Mouse (Mus musculus) MEL (cell line): ENCODE measurements around the gene Gtf2h3. TPM values are rescaled to one million over a fixed set of nuclear protein-coding genes. Genes with fewer than 3 reads are reported as not detected.

Experiments used
- DNase-seq: peaks from one replicate; pipeline ENCODE4 v3.0.0; 2011; ENCODE audit warnings: low read depth, low spot score
- H3K27ac ChIP-seq: 2 replicates; pipeline ENCODE4 v1.5.1; 2012; ENCODE audit warnings: low read depth, mild to moderate bottlenecking, control low read depth, low read length, moderate library complexity; ENCODE audit not compliant: control insufficient read depth
- H3K27me3 ChIP-seq, 2 experiments: fragments of 150-350 bp in 1 of 2; sonication (generic) in 1 of 2; 2 replicates each; pipeline ENCODE4 v1.6.1; 2012; ENCODE audit warnings: low read length in 2 of 2, mild to moderate bottlenecking in 2 of 2, improper control_type of control experiment in 1 of 2, moderate library complexity in 1 of 2; ENCODE audit not compliant: insufficient read depth in 2 of 2, control insufficient read depth in 1 of 2
- H3K36me3 ChIP-seq, 2 experiments: 2 replicates each; pipeline ENCODE4 v1.6.1; 2012 to 2014; ENCODE audit warnings: low read length in 2 of 2, improper control_type of control experiment in 1 of 2, inconsistent platforms in 1 of 2, mild to moderate bottlenecking in 1 of 2; ENCODE audit not compliant: insufficient read depth in 2 of 2, control insufficient read depth in 1 of 2
- H3K4me1 ChIP-seq, 2 experiments: fragments of 150-350 bp in 1 of 2; sonication (generic) in 1 of 2; 2 replicates each; pipeline ENCODE4 v1.6.1; 2012; ENCODE audit warnings: low read length in 2 of 2, improper control_type of control experiment in 1 of 2, mild to moderate bottlenecking in 1 of 2; ENCODE audit not compliant: insufficient read depth in 2 of 2, control insufficient read depth in 1 of 2
- H3K4me3 ChIP-seq, 2 experiments: fragments of 150-350 bp in 1 of 2; sonication (generic) in 1 of 2; 2 replicates each; pipeline ENCODE4 v1.5.1; 2012; ENCODE audit warnings: low read depth in 2 of 2, low read length in 2 of 2, mild to moderate bottlenecking in 2 of 2, moderate library complexity in 2 of 2, control low read depth in 1 of 2, improper control_type of control experiment in 1 of 2; ENCODE audit not compliant: control insufficient read depth in 1 of 2, insufficient read depth in 1 of 2
- H3K79me2 ChIP-seq: 2 replicates; pipeline ENCODE4 v1.6.1; 2012; ENCODE audit warnings: mild to moderate bottlenecking, low read length, moderate library complexity; ENCODE audit not compliant: control insufficient read depth, poor library complexity, insufficient read depth
- H3K9ac ChIP-seq: 2 replicates; pipeline ENCODE4 v1.6.1; 2012; ENCODE audit warnings: low read depth, mild to moderate bottlenecking, control low read depth, low read length, moderate library complexity; ENCODE audit not compliant: control insufficient read depth, poor library complexity, severe bottlenecking
- H3K9me3 ChIP-seq: fragments of 150-350 bp; sonication (generic); replicated peaks from 2 replicates; pipeline ENCODE4 v1.6.1; 2012; ENCODE audit warnings: mild to moderate bottlenecking, low read length, improper control_type of control experiment, moderate library complexity; ENCODE audit not compliant: insufficient read depth
- BHLHE40 ChIP-seq: IDR thresholded peaks from 2 replicates; pipeline ENCODE4 v1.6.1; 2012; ENCODE audit warnings: low read depth, mild to moderate bottlenecking, inconsistent platforms, low read length, improper control_type of control experiment, borderline replicate concordance
- CTCF ChIP-seq, 3 experiments: IDR thresholded peaks in 2 of 3; conservative IDR thresholded peaks in 1 of 3; 2 replicates each; pipeline ENCODE4 v1.5.1; 2011 to 2012; ENCODE audit warnings: low read length in 3 of 3, low read depth in 2 of 3, mild to moderate bottlenecking in 2 of 3, improper control_type of control experiment in 1 of 3, inconsistent platforms in 1 of 3, mixed read lengths in 1 of 3, moderate library complexity in 1 of 3; ENCODE audit not compliant: control insufficient read depth in 1 of 3, insufficient read depth in 1 of 3, poor library complexity in 1 of 3, severe bottlenecking in 1 of 3
- E2F4 ChIP-seq: IDR thresholded peaks from 2 replicates; pipeline ENCODE4 v1.6.1; 2011; ENCODE audit warnings: low read depth, low read length, improper control_type of control experiment, borderline replicate concordance
- ELF1 ChIP-seq: IDR thresholded peaks from 2 replicates; pipeline ENCODE4 v1.6.1; 2014; ENCODE audit warnings: low read depth, mild to moderate bottlenecking, inconsistent platforms, low read length, improper control_type of control experiment, moderate library complexity
- ETS1 ChIP-seq: IDR thresholded peaks from 2 replicates; pipeline ENCODE4 v1.6.1; 2012; ENCODE audit warnings: low read depth, mild to moderate bottlenecking, inconsistent platforms, low read length, improper control_type of control experiment, moderate library complexity
- GABPA ChIP-seq: IDR thresholded peaks from 2 replicates; pipeline ENCODE4 v1.6.1; 2012; ENCODE audit warnings: low read depth, mild to moderate bottlenecking, inconsistent platforms, low read length, improper control_type of control experiment, moderate library complexity
- GATA1 ChIP-seq: IDR thresholded peaks from 2 replicates; pipeline ENCODE4 v1.6.1; 2011; ENCODE audit warnings: low read depth, low read length, improper control_type of control experiment
- JUND ChIP-seq: IDR thresholded peaks from 2 replicates; pipeline ENCODE4 v1.6.1; 2011; ENCODE audit warnings: low read depth, mild to moderate bottlenecking, improper control_type of control experiment, low read length
- KAT2A ChIP-seq: conservative IDR thresholded peaks from 2 replicates; pipeline ENCODE4 v1.6.1; 2012; ENCODE audit warnings: low read depth, low read length, improper control_type of control experiment, inconsistent platforms
- MAFK ChIP-seq: IDR thresholded peaks from 2 replicates; pipeline ENCODE4 v1.6.1; 2011; ENCODE audit warnings: low read depth, mild to moderate bottlenecking, low read length, improper control_type of control experiment, borderline replicate concordance
- MAX ChIP-seq: IDR thresholded peaks from 2 replicates; pipeline ENCODE4 v1.6.1; 2011; ENCODE audit warnings: low read length, improper control_type of control experiment
- MAZ ChIP-seq: IDR thresholded peaks from 2 replicates; pipeline ENCODE4 v1.6.1; 2012; ENCODE audit warnings: low read depth, mild to moderate bottlenecking, inconsistent platforms, low read length, improper control_type of control experiment
- MXI1 ChIP-seq: IDR thresholded peaks from 2 replicates; pipeline ENCODE4 v1.6.1; 2011; ENCODE audit warnings: mild to moderate bottlenecking, low read depth, low read length, improper control_type of control experiment
- MYC ChIP-seq: IDR thresholded peaks from 2 replicates; pipeline ENCODE4 v1.6.1; 2011; ENCODE audit warnings: low read depth, mild to moderate bottlenecking, low read length, improper control_type of control experiment, moderate library complexity
- NELFE ChIP-seq: IDR thresholded peaks from 2 replicates; pipeline ENCODE4 v1.6.1; 2011; ENCODE audit warnings: low read depth, low read length, improper control_type of control experiment
- NRF1 ChIP-seq: IDR thresholded peaks from 2 replicates; pipeline ENCODE4 v1.6.1; 2014; ENCODE audit warnings: low read depth, mild to moderate bottlenecking, inconsistent platforms, low read length, improper control_type of control experiment, moderate library complexity; ENCODE audit not compliant: poor library complexity, insufficient read depth, severe bottlenecking
- POLR2A ChIP-seq, 2 experiments: IDR thresholded peaks; 2 replicates each; pipeline ENCODE4 v1.6.1; 2011 to 2012; ENCODE audit warnings: low read length in 2 of 2, mild to moderate bottlenecking in 2 of 2, control low read depth in 1 of 2, improper control_type of control experiment in 1 of 2, low read depth in 1 of 2, moderate library complexity in 1 of 2; ENCODE audit not compliant: control insufficient read depth in 1 of 2, insufficient read depth in 1 of 2, poor library complexity in 1 of 2
- POLR2AphosphoS2 ChIP-seq: IDR thresholded peaks from 2 replicates; pipeline ENCODE4 v1.6.1; 2011; ENCODE audit warnings: low read length, improper control_type of control experiment
- POLR2AphosphoS5 ChIP-seq: IDR thresholded peaks from 2 replicates; pipeline ENCODE4 v1.6.1; 2012; ENCODE audit warnings: low read depth, borderline replicate concordance, mild to moderate bottlenecking, inconsistent platforms, low read length, moderate library complexity, mixed read lengths
- RAD21 ChIP-seq: IDR thresholded peaks from 2 replicates; pipeline ENCODE4 v1.6.1; 2011; ENCODE audit warnings: mild to moderate bottlenecking, low read depth, low read length, improper control_type of control experiment
- RCOR1 ChIP-seq: IDR thresholded peaks from 2 replicates; pipeline ENCODE4 v1.6.1; 2012; ENCODE audit warnings: low read depth, mild to moderate bottlenecking, inconsistent platforms, low read length, improper control_type of control experiment
- SIN3A ChIP-seq: IDR thresholded peaks from 2 replicates; pipeline ENCODE4 v1.6.1; 2012; ENCODE audit warnings: low read length, improper control_type of control experiment, inconsistent platforms
- SMC3 ChIP-seq: IDR thresholded peaks from 2 replicates; pipeline ENCODE4 v1.6.1; 2011; ENCODE audit warnings: low read depth, low read length, improper control_type of control experiment
- TCF12 ChIP-seq: IDR thresholded peaks from 2 replicates; pipeline ENCODE4 v1.6.1; 2014; ENCODE audit warnings: low read depth, mild to moderate bottlenecking, inconsistent platforms, low read length, improper control_type of control experiment, moderate library complexity
- UBTF ChIP-seq: IDR thresholded peaks from 2 replicates; pipeline ENCODE4 v1.6.1; 2012; ENCODE audit warnings: low read depth, mild to moderate bottlenecking, inconsistent platforms, low read length, improper control_type of control experiment, moderate library complexity, borderline replicate concordance; ENCODE audit not compliant: insufficient read depth
- USF1 ChIP-seq: IDR thresholded peaks from 2 replicates; pipeline ENCODE4 v1.6.1; 2014; ENCODE audit warnings: low read depth, mild to moderate bottlenecking, inconsistent platforms, low read length, improper control_type of control experiment, moderate library complexity
- USF2 ChIP-seq, 2 experiments: IDR thresholded peaks; 2 replicates each; pipeline ENCODE4 v1.6.1; 2011 to 2012; ENCODE audit warnings: improper control_type of control experiment in 2 of 2, low read length in 2 of 2, borderline replicate concordance in 1 of 2, inconsistent platforms in 1 of 2, low read depth in 1 of 2, mild to moderate bottlenecking in 1 of 2; ENCODE audit not compliant: insufficient read depth in 1 of 2
- ZC3H11A ChIP-seq: IDR thresholded peaks from 2 replicates; pipeline ENCODE4 v1.6.1; 2012; ENCODE audit warnings: low read depth, mild to moderate bottlenecking, inconsistent platforms, low read length, improper control_type of control experiment
- ZKSCAN1 ChIP-seq: IDR thresholded peaks from 2 replicates; pipeline ENCODE4 v1.6.1; 2012; ENCODE audit warnings: low read depth, mild to moderate bottlenecking, inconsistent platforms, low read length, improper control_type of control experiment, moderate library complexity
- ZMIZ1 ChIP-seq: IDR thresholded peaks from 2 replicates; pipeline ENCODE4 v1.6.1; 2012; ENCODE audit warnings: low read depth, mild to moderate bottlenecking, inconsistent platforms, low read length, improper control_type of control experiment, moderate library complexity
- ZNF384 ChIP-seq: IDR thresholded peaks from 2 replicates; pipeline ENCODE4 v1.6.1; 2012; ENCODE audit warnings: low read depth, mild to moderate bottlenecking, inconsistent platforms, low read length, improper control_type of control experiment
- polyA plus RNA-seq, 2 experiments: library from polyadenylated mRNA; stranded (reverse) in 1 of 2; unstranded in 1 of 2; fragments of >175 nt in 1 of 2; fragments of >200 nt in 1 of 2; gene quantifications; 2 replicates each; pipeline versions ENCODE4 v1.2.1 to v1.2.4; 2012; ENCODE audit warnings: low replicate concordance in 2 of 2, low read depth in 1 of 2; ENCODE audit not compliant: insufficient read length in 2 of 2, insufficient read depth in 1 of 2, missing spikeins in 1 of 2
- total RNA-seq: library from RNA; depleted of rRNA; stranded (reverse); fragments of 300-350 nt; gene quantifications from 2 replicates; pipeline ENCODE4 v1.2.3, GENCODE M21; 2012

Gene Gtf2h3
- total and polyA plus RNA-seq, 3 experiments: 86.1 to 116 TPM; not detected in 1

DNA sequence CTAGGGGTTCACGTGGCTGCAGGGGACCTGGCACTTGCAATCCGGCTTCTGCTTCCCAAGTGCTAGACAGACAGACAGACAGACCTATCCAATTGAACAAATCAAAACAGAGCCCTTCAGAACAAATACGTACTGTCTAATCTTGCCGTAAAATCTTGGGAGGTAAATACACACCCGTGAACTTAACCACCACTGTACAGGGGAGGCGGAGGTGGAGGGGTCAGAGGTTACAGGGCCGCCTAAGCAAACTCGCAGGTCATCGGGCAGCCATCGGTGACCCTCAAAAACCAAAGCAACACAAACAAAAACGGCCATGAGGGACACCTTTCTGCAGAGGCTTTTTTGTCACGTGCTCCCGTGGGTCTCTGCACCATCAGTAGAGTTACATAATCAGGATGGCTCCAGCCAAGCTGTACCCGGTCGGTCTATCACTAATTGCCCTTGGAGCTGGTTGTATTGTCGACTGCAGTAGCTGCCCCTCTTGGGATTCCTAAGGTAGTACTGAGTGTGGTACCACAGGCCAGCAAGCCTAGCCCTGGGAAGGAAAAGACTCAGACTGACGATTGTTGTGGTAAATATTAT is 26.2 kb downstream of the Gtf2h3 start:
- no peak overlapping the region for H3K27ac ChIP-seq
- H3K4me1 ChIP-seq: no peaks in the 10 kb centered on the region
- H3K27me3 ChIP-seq: no peaks in the 10 kb centered on the region
- TF ChIP-seq JUND: no peak
- no peak for TF ChIP-seq ETS1
- TF ChIP-seq MXI1: no peak
- TF ChIP-seq ZKSCAN1: no peak
- TF ChIP-seq KAT2A: no peak
- TF ChIP-seq SIN3A: no peak
- no peak for TF ChIP-seq GATA1
- TF ChIP-seq POLR2AphosphoS2: no peak
- no peak for TF ChIP-seq POLR2A (IDR thresholded peaks at IDR 0.05; ENCODE audit: control insufficient read depth in 1 of 2, insufficient read depth in 1 of 2, low read depth in 1 of 2, low read length in 2 of 2, poor library complexity in 1 of 2)
- TF ChIP-seq SMC3: no peak
- no peak for TF ChIP-seq TCF12
- TF ChIP-seq MAFK: no peak
- TF ChIP-seq NELFE: no peak
- TF ChIP-seq MAZ: no peak
- no peak for TF ChIP-seq BHLHE40
- no peak for TF ChIP-seq ELF1
- TF ChIP-seq RAD21: no peak
- TF ChIP-seq ZC3H11A: no peak
- no peak overlapping the region for H3K4me3 ChIP-seq
- H3K9me3 ChIP-seq: no peaks in the 10 kb centered on the region
- no peaks in the 10 kb centered on the region for H3K79me2 ChIP-seq
- no peak for DNase-seq
- no peaks in the 10 kb centered on the region for H3K36me3 ChIP-seq
- H3K9ac ChIP-seq: no peak overlapping the region

DNA sequence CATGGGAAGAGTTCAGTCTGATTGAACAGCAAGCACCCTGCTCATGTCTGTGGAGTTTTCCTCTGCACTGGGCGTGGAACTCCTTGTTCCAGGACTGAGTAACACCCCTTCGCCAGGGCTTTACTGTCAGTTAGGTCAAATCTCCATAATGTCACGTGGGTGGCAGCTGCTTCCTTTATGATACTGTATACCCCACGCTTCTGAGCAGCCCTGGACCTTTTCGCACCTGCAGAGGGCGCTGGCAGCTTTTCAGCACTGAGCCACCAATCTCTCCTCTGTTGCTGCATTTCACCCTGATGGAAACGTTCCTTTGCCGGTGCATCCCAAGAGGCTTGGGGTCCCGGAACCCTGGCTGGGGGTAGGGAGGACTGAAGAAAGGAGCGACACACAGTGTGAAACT is 32.0 kb downstream of the Gtf2h3 start:
- no peak overlapping the region for H3K27ac ChIP-seq
- no peaks in the 10 kb centered on the region for H3K27me3 ChIP-seq
- H3K4me1 ChIP-seq: peaks cover 0 to 11% of the 10 kb centered on the region in 2 experiments; a peak in 2 of 4 replicates
- H3K4me3 ChIP-seq: no peak overlapping the region
- H3K79me2 ChIP-seq: no peaks in the 10 kb centered on the region
- peak; percentile 84 for DNase-seq
- H3K9me3 ChIP-seq: no peaks in the 10 kb centered on the region
- no peaks in the 10 kb centered on the region for H3K36me3 ChIP-seq
- no peak overlapping the region for H3K9ac ChIP-seq
- TF ChIP-seq CTCF (IDR thresholded peaks at IDR 0.05 in 2 of 3, conservative IDR thresholded peaks at IDR 0.05 in 1 of 3; ENCODE audit: control insufficient read depth in 1 of 3, insufficient read depth in 1 of 3, low read depth in 2 of 3, low read length in 3 of 3, poor library complexity in 1 of 3, severe bottlenecking in 1 of 3) (peak; percentile 46 to 82 (median 79)), MAX (peak; percentile 89), UBTF (no peak), JUND (no peak), ZKSCAN1 (no peak), ETS1 (no peak), KAT2A (no peak), NELFE (no peak), USF1 (peak; percentile 94), E2F4 (no peak), GABPA (no peak), RAD21 (peak; percentile 64), NRF1 (no peak), MYC (no peak), SIN3A (no peak; the same call in 1 of the 2 replicates), RCOR1 (no peak), ZNF384 (no peak), ZMIZ1 (no peak), USF2 (IDR thresholded peaks at IDR 0.05; ENCODE audit: borderline replicate concordance in 1 of 2, insufficient read depth in 1 of 2, low read depth in 1 of 2, low read length in 2 of 2) (peak in 1 of 2 experiments; percentile 77; a peak in 2 of 4 replicates), POLR2A (IDR thresholded peaks at IDR 0.05; ENCODE audit: control insufficient read depth in 1 of 2, insufficient read depth in 1 of 2, low read depth in 1 of 2, low read length in 2 of 2, poor library complexity in 1 of 2) (no peak), POLR2AphosphoS5 (no peak)
